Mouse (Mus musculus): ENCODE data around the gene Hnrnpul1. TPM values are rescaled to one million over a fixed set of nuclear protein-coding genes. Genes with fewer than 3 reads are reported as not detected.
"Not testable (repeated sequence)": the region's sequence is repeated elsewhere in the genome, so short reads cannot be mapped to it uniquely, and the experiment has no call there.

Gene Hnrnpul1
- polyA plus RNA-seq, 1 experiment from 2014 or later = 59.2 TPM

DNA sequence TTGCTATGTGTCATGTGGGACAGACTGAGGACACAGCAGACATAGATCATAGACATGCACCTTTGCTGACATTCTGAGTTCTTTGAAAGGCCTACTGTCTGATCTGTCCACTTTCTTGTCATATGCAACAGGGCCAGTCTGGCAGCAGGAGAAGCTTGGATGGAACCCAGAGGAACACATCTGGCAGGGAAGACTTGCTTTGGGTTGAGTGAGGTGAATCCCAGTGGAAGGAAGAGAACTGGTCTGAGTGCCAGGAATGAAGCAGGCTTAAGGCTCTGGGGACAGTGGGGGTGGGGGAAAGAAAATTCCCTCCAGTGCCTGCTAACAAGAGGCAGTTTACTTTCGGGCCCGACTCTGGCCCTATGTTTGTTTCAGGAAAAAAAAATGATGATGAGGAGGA, 24.7 kb downstream of the Hnrnpul1 start:
- Histone ChIP-seq H3K4me1 (no peaks in the 10 kb centered on the region), H3K4me3 (no peak overlapping the region), H3K27me3 (ENCODE audit: poor library complexity, severe bottlenecking) (no peaks in the 10 kb centered on the region), H3K27ac (no peak overlapping the region), H3K36me3 (replicated peaks) (peaks cover 99% of the 10 kb centered on the region), H3K9me3 (no peaks in the 10 kb centered on the region)
- no peak for DNase-seq (ENCODE audit: extremely low spot score, low spot score)
- 95% methylated on average over 2 of the region's 2 CpGs for WGBS

- H3K27me3 ChIP-seq (ENCODE audit: poor library complexity, severe bottlenecking) = no peaks in the 10 kb centered on the region
- peaks cover 99% of the 10 kb centered on the region for H3K36me3 ChIP-seq (replicated peaks)
- H3K4me1 ChIP-seq = no peaks in the 10 kb centered on the region
- no peak overlapping the region for H3K4me3 ChIP-seq
- H3K27ac ChIP-seq = no peak overlapping the region
- WGBS = 73% methylated on average over 2 of the region's 2 CpGs
- no peaks in the 10 kb centered on the region for H3K9me3 ChIP-seq
- no peak for DNase-seq (ENCODE audit: extremely low spot score, low spot score)
Measured at GRCm38 (mm10) chr7:25729396-25729795, 25.2 kb downstream of the Hnrnpul1 start.

GRCm38 (mm10) chr7:25727800-25728199, 26.8 kb downstream of the Hnrnpul1 start:
- Histone ChIP-seq H3K27me3 (ENCODE audit: poor library complexity, severe bottlenecking) (no peaks in the 10 kb centered on the region), H3K27ac (no peak overlapping the region), H3K4me3 (no peak overlapping the region), H3K4me1 (no peaks in the 10 kb centered on the region), H3K9me3 (no peaks in the 10 kb centered on the region), H3K36me3 (replicated peaks) (peaks cover 99% of the 10 kb centered on the region)
- 96% methylated on average over 5 of the region's 5 CpGs for WGBS
- no peak for DNase-seq (ENCODE audit: extremely low spot score, low spot score)

GRCm38 (mm10) chr7:25725886-25726285, 28.7 kb downstream of the Hnrnpul1 start:
- no peaks in the 10 kb centered on the region for H3K4me1 ChIP-seq
- H3K27me3 ChIP-seq (ENCODE audit: poor library complexity, severe bottlenecking) = no peaks in the 10 kb centered on the region
- no peak overlapping the region for H3K4me3 ChIP-seq
- no peak overlapping the region for H3K27ac ChIP-seq
- H3K36me3 ChIP-seq (replicated peaks) = peaks cover 98% of the 10 kb centered on the region
- no peak for DNase-seq (ENCODE audit: extremely low spot score, low spot score)
- 90% methylated on average over 19 of the region's 19 CpGs for WGBS
- no peaks in the 10 kb centered on the region for H3K9me3 ChIP-seq

- not testable (repeated sequence) for H3K27me3 ChIP-seq (ENCODE audit: poor library complexity, severe bottlenecking); H3K27ac ChIP-seq; H3K9me3 ChIP-seq; DNase-seq (ENCODE audit: extremely low spot score, low spot score); H3K4me3 ChIP-seq
- peaks cover 20% of the 10 kb centered on the region for H3K4me1 ChIP-seq
- peaks cover 71% of the 10 kb centered on the region for H3K36me3 ChIP-seq (replicated peaks)
Measured at GRCm38 (mm10) chr7:25721776-25722175, 32.8 kb downstream of the Hnrnpul1 start.

- DNase-seq (ENCODE audit: extremely low spot score, low spot score) = no peak
- 91% methylated on average over 5 of the region's 5 CpGs for WGBS
- Histone ChIP-seq H3K27ac (no peak overlapping the region), H3K27me3 (ENCODE audit: poor library complexity, severe bottlenecking) (no peaks in the 10 kb centered on the region), H3K4me1 (peaks cover 20% of the 10 kb centered on the region), H3K9me3 (no peaks in the 10 kb centered on the region), H3K36me3 (replicated peaks) (peaks cover 71% of the 10 kb centered on the region), H3K4me3 (no peak overlapping the region)
Measured at GRCm38 (mm10) chr7:25720760-25721159, 33.8 kb downstream of the Hnrnpul1 start.

DNA sequence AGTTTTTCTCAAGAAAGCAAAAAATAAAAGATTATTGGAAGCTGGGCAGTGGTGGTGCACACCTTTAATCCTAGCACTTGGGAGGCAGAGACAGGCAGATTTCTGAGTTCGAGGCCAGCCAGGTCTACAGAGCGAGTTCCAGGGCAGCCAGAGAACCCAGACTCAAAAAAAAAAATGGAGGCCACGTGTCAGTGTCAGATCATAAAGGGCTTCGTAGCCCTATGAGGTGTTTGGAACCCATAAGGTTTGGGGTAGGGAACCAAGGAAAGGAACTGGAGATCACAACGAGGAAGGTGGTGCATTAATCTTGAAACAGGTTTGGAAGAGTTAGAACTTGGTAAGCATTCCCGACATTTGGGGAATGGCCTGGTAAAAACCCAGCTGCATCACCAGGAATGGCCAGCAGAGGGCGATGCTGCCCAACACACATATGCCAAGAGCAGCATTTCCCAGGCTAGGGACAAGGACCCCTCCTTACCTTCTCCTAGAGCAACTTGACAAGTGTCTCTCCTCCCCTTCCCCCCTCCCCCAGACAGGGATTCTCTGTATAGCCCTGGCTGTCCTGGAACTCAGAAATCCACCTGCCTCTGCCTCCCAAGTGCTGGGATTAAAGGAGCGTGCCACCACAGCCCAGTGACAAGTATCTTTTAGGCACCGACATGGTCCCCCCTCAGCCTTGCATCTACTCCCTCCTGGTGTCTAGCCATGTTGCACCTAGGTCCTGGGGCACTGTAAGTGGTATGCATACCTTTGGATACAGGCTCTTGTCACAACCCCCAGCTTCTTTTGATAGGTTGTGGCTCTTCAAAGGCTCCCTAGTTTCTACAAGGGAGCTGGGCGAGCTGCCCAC, 34.6 kb downstream of the Hnrnpul1 start:
- Histone ChIP-seq H3K36me3 (replicated peaks) (peaks cover 71% of the 10 kb centered on the region), H3K9me3 (no peaks in the 10 kb centered on the region), H3K27me3 (ENCODE audit: poor library complexity, severe bottlenecking) (no peaks in the 10 kb centered on the region), H3K4me1 (peaks cover 20% of the 10 kb centered on the region), H3K4me3 (peak overlapping the region; percentile 72; the same call in 1 of the 2 replicates), H3K27ac (no peak overlapping the region)
- DNase-seq (ENCODE audit: extremely low spot score, low spot score) = peak; percentile 80
- 61% methylated on average over 10 of the region's 10 CpGs for WGBS

GRCm38 (mm10) chr7:25718788-25719417, 35.7 kb downstream of the Hnrnpul1 start, which contains the start of gene Ccdc97:
TSS of gene Ccdc97 (minus strand) at chr7:25719088.
- peak within 1 kb of the TSS; percentile 88 for H3K27ac ChIP-seq
- H3K9me3 ChIP-seq = no peaks in the 10 kb centered on the region
- 4% methylated on average over 32 of the region's 32 CpGs for WGBS
- no peaks in the 10 kb centered on the region for H3K27me3 ChIP-seq (ENCODE audit: poor library complexity, severe bottlenecking)
- peaks cover 20% of the 10 kb centered on the region for H3K4me1 ChIP-seq
- DNase-seq (ENCODE audit: extremely low spot score, low spot score) = peak; percentile 91
- H3K36me3 ChIP-seq (replicated peaks) = peaks cover 71% of the 10 kb centered on the region
- peak within 1 kb of the TSS; percentile 72 for H3K4me3 ChIP-seq

DNA sequence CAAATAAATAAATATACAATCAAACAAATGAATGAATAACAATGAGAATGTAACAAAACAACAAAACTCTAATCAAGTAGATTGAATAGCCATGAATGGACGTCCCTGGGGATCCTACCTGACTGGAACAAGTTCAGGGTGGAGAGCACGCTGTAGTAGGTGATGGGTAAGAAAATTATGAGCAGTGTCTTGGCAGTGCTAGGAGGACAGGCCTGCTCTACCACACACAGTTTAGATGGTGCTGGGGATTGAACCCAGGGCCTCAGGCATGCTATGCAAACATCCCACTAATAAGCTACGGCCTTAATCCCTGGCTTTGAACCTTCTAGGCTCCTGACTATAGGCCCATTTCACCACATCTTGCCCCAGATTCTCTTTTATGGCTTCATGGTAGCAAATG, 37.1 kb downstream of the Hnrnpul1 start:
- H3K4me3 ChIP-seq = peak overlapping the region; percentile 72; the same call in 1 of the 2 replicates
- peaks cover 23% of the 10 kb centered on the region for H3K4me1 ChIP-seq
- WGBS = 89% methylated on average over 3 of the region's 3 CpGs
- no peak overlapping the region for H3K27ac ChIP-seq
- DNase-seq (ENCODE audit: extremely low spot score, low spot score) = no peak
- H3K9me3 ChIP-seq = no peaks in the 10 kb centered on the region
- no peaks in the 10 kb centered on the region for H3K27me3 ChIP-seq (ENCODE audit: poor library complexity, severe bottlenecking)
- peaks cover 71% of the 10 kb centered on the region for H3K36me3 ChIP-seq (replicated peaks)

- no peak overlapping the region for H3K4me3 ChIP-seq
- DNase-seq (ENCODE audit: extremely low spot score, low spot score) = no peak
- H3K27ac ChIP-seq = no peak overlapping the region
- H3K36me3 ChIP-seq (replicated peaks) = peaks cover 64% of the 10 kb centered on the region
- 96% methylated on average over 22 of the region's 22 CpGs for WGBS
- no peaks in the 10 kb centered on the region for H3K9me3 ChIP-seq
- peaks cover 40% of the 10 kb centered on the region for H3K4me1 ChIP-seq
- no peaks in the 10 kb centered on the region for H3K27me3 ChIP-seq (ENCODE audit: poor library complexity, severe bottlenecking)
Measured at GRCm38 (mm10) chr7:25715731-25716271, 38.8 kb downstream of the Hnrnpul1 start.

- H3K9me3 ChIP-seq = no peaks in the 10 kb centered on the region
- WGBS = 92% methylated on average over 8 of the region's 8 CpGs
- H3K27me3 ChIP-seq (ENCODE audit: poor library complexity, severe bottlenecking) = no peaks in the 10 kb centered on the region
- H3K36me3 ChIP-seq (replicated peaks) = peaks cover 54% of the 10 kb centered on the region
- H3K4me1 ChIP-seq = peaks cover 52% of the 10 kb centered on the region
- H3K4me3 ChIP-seq = no peak overlapping the region
- no peak overlapping the region for H3K27ac ChIP-seq
- no peak for DNase-seq (ENCODE audit: extremely low spot score, low spot score)
Measured at GRCm38 (mm10) chr7:25714581-25714980, 40.0 kb downstream of the Hnrnpul1 start.

- Histone ChIP-seq H3K36me3 (replicated peaks) (peaks cover 54% of the 10 kb centered on the region), H3K27ac (no peak overlapping the region), H3K27me3 (ENCODE audit: poor library complexity, severe bottlenecking) (no peaks in the 10 kb centered on the region), H3K4me1 (peaks cover 48% of the 10 kb centered on the region), H3K9me3 (no peaks in the 10 kb centered on the region), H3K4me3 (no peak overlapping the region)
- WGBS = 89% methylated on average over 9 of the region's 9 CpGs
- no peak for DNase-seq (ENCODE audit: extremely low spot score, low spot score)
Measured at GRCm38 (mm10) chr7:25712801-25713200, 41.8 kb downstream of the Hnrnpul1 start.

- peak overlapping the region; percentile 16; the same call in 1 of the 2 replicates for H3K4me3 ChIP-seq
Measured at GRCm38 (mm10) chr7:25711731-25712197, 42.8 kb downstream of the Hnrnpul1 start.

More at GRCm38 (mm10) chr7:25711731-25712197, 42.8 kb downstream of the Hnrnpul1 start:
- peaks cover 52% of the 10 kb centered on the region for H3K4me1 ChIP-seq
- H3K27ac ChIP-seq = peak overlapping the region; percentile 32; the same call in 1 of the 2 replicates
- WGBS = 41% methylated on average over 7 of the region's 7 CpGs
- H3K36me3 ChIP-seq (replicated peaks) = peaks cover 52% of the 10 kb centered on the region
- H3K27me3 ChIP-seq (ENCODE audit: poor library complexity, severe bottlenecking) = no peaks in the 10 kb centered on the region
- DNase-seq (ENCODE audit: extremely low spot score, low spot score) = no peak
- no peaks in the 10 kb centered on the region for H3K9me3 ChIP-seq
